Mouse (Mus musculus) spleen, adult 2 months (tissue): ENCODE data around the gene Mroh3.

Experiments used
- CTCF ChIP-seq: fragments of 200-500 bp; IDR thresholded peaks from 2 replicates; pipeline ENCODE4 v1.5.1; 2011; ENCODE audit warnings: mild to moderate bottlenecking, inconsistent platforms; ENCODE audit not compliant: insufficient read depth, insufficient read length, insufficient replicate concordance; ENCODE audit errors: extremely low read depth
- POLR2A ChIP-seq: fragments of 200-500 bp; IDR thresholded peaks from 2 replicates; pipeline ENCODE4 v1.6.1; 2011; ENCODE audit warnings: low read depth, low read length, inconsistent platforms

DNA sequence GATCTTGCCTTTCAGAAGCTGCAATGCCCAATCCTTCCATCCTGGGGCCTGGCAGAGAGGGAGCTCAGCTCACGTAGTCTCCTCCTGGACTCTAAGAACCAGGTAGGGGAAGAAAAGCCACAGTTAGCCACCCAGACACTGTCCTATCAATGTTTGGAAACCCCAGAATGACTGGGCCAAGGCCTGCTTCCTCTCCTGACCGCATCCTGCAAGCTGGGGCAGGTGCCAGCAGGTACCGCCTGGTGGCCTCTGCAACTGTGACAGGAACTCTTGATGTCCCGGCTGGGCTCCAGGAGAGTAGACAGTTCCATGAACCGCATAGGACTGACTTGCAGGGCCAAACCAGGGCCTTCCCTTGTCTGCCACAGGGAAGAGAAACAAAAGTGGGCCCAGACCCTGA is 34.8 kb upstream of the Mroh3 start:
- TF ChIP-seq POLR2A (no peak), CTCF (no peak)
